Mouse (Mus musculus) liver, embryonic 12.5 days (tissue): Measurements from ENCODE around the gene Gas2l2. TPM values are rescaled to one million over a fixed set of nuclear protein-coding genes. Genes with fewer than 3 reads are reported as not detected.
A peak's percentile ranks its signal among the peaks of the same experiment; 100 is the strongest.

Experiments
- ATAC-seq: fragments of 200-750 bp; cut with Nextera tagmentation; 2 replicates; pipeline ENCODE4 v1.8.0; 2017; ENCODE audit warnings: moderate number of reproducible peaks, mild to moderate bottlenecking, moderate library complexity
- H3K27ac ChIP-seq: fragments of 300-500 bp; sonication (generic); 2 replicates; pipeline ENCODE4 v1.5.1; 2016; ENCODE audit warnings: mild to moderate bottlenecking
- H3K27me3 ChIP-seq: fragments of 300-500 bp; sonication (generic); replicated peaks from 2 replicates; pipeline ENCODE4 v1.6.1; 2016; ENCODE audit warnings: mild to moderate bottlenecking, moderate library complexity
- H3K36me3 ChIP-seq: fragments of 300-500 bp; sonication (generic); 2 replicates; pipeline ENCODE4 v1.6.1; 2016; ENCODE audit warnings: mild to moderate bottlenecking, moderate library complexity
- H3K4me1 ChIP-seq: fragments of 300-500 bp; sonication (generic); 2 replicates; pipeline ENCODE4 v1.6.1; 2016
- H3K4me2 ChIP-seq: fragments of 300-500 bp; sonication (generic); 2 replicates; pipeline ENCODE4 v1.6.1; 2016; ENCODE audit warnings: mild to moderate bottlenecking, moderate library complexity
- H3K4me3 ChIP-seq: fragments of 300-500 bp; sonication (generic); 2 replicates; pipeline ENCODE4 v1.5.1; 2016; ENCODE audit warnings: mild to moderate bottlenecking, moderate library complexity
- H3K9ac ChIP-seq: fragments of 300-500 bp; sonication (generic); 2 replicates; pipeline ENCODE4 v1.6.1; 2016; ENCODE audit warnings: mild to moderate bottlenecking, moderate library complexity
- H3K9me3 ChIP-seq: fragments of 300-500 bp; sonication (generic); replicated peaks from 2 replicates; pipeline ENCODE4 v1.6.1; 2016; ENCODE audit warnings: mild to moderate bottlenecking, moderate library complexity
- whole genome bisulfite sequencing: fragments of 180-500 bp; shearing (Covaris S2); methylation state at CpG from one replicate; pipeline ENCODE4 v1.1.7; 2016; ENCODE audit not compliant: insufficient replicate concordance; 5-methylcytosine and 5-hydroxymethylcytosine counted together
- polyA plus RNA-seq: library from polyadenylated mRNA; unstranded; fragments of >200 nt; fragmentation: Nextera tagmentation; extraction: Ambion mirVana; gene quantifications from 2 replicates; pipeline ENCODE4 v1.2.1, GENCODE M21; 2016

Gas2l2 gene
- polyA plus RNA-seq, 1 experiment from 2014 or later = not detected

GRCm38 (mm10) chr11:83379745-83380341 is 49.4 kb downstream of the Gas2l2 start:
- H3K36me3 ChIP-seq = peaks cover 47% of the 10 kb centered on the region
- WGBS = 54% methylated on average over 7 of the region's 7 CpGs
- peak; percentile 74 for ATAC-seq
- peaks cover 20% of the 10 kb centered on the region for H3K4me1 ChIP-seq
- no peaks in the 10 kb centered on the region for H3K9me3 ChIP-seq
- H3K4me3 ChIP-seq = no peak overlapping the region
- no peak overlapping the region for H3K9ac ChIP-seq
- no peaks in the 10 kb centered on the region for H3K27me3 ChIP-seq
- no peak overlapping the region for H3K27ac ChIP-seq
- H3K4me2 ChIP-seq = no peak overlapping the region

Other genes starting within 250 kb of the Gas2l2 start
- 0.97 and 1.3 TPM in 2 replicates for gene Slfn3, start 238.1 kb downstream of the Gas2l2 start, polyA plus RNA-seq
- gene Slfn14, start 142.7 kb downstream of the Gas2l2 start, polyA plus RNA-seq = 14.5 and 15.6 TPM in 2 replicates
- 32.8 and 33.4 TPM in 2 replicates for gene Ap2b1, start 130.4 kb downstream of the Gas2l2 start, polyA plus RNA-seq
- 8.2 and 8.3 TPM in 2 replicates for gene Pex12, start 126.9 kb downstream of the Gas2l2 start, polyA plus RNA-seq
- 0.57 and 0.99 TPM in 2 replicates for gene Rasl10b, start 20.3 kb downstream of the Gas2l2 start, polyA plus RNA-seq
- gene 1700020L24Rik, start 8.2 kb upstream of the Gas2l2 start, polyA plus RNA-seq = 0.22 and 0.70 TPM in 2 replicates
- 0.24 and 0.31 TPM in 2 replicates for gene Mmp28, start 33.6 kb upstream of the Gas2l2 start, polyA plus RNA-seq
- 5.7 and 6.1 TPM in 2 replicates for gene Taf15, start 43.6 kb upstream of the Gas2l2 start, polyA plus RNA-seq
- gene Heatr9, start 92.7 kb upstream of the Gas2l2 start, polyA plus RNA-seq = not detected in 2 replicates
- gene Ccl5, start 101.1 kb upstream of the Gas2l2 start, polyA plus RNA-seq = 0.33 TPM in 1 of 2 replicates, not detected in the other
- gene Ccl9, start 149.2 kb upstream of the Gas2l2 start, polyA plus RNA-seq = 9.7 and 11.9 TPM in 2 replicates
- 8.0 and 8.8 TPM in 2 replicates for gene Ccl6, start 163.6 kb upstream of the Gas2l2 start, polyA plus RNA-seq
- gene Rpl9-ps1, start 216.2 kb upstream of the Gas2l2 start, polyA plus RNA-seq = not detected in 2 replicates
- 1.6 and 2.0 TPM in 2 replicates for gene Ccl3, start 219.9 kb upstream of the Gas2l2 start, polyA plus RNA-seq
- gene Ccl4, start 233.1 kb upstream of the Gas2l2 start, polyA plus RNA-seq = 0.85 and 0.99 TPM in 2 replicates